Mouse (Mus musculus): ENCODE measurements around the gene Neurl1a.

The Neurl1a gene

DNA sequence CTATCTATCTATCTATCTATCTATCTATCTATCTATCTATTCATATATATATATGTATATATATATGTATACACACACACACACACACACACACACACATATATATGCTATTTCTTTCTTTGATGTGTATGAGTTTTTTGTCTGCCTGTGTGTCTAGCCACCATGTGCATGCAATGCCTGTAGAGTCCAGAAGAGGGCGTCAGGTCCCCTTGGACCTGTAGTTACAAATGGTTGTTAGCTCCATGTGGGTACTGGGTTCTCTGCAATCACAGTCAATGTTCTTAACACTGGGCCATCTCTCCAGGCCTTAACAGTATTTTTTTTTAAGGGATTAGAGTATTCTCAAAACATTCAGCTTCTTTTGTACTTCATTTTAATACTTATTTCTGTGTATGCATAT lies 34.9 kb downstream of the Neurl1a start:
- no peak for DNase-seq

GRCm38 (mm10) chr19:47216766-47217165 lies 38.1 kb downstream of the Neurl1a start:
- no peak for DNase-seq

- peak; percentile 12 for DNase-seq
Observed at GRCm38 (mm10) chr19:47219622-47220021, 41.0 kb downstream of the Neurl1a start.

- DNase-seq: no peak
Observed at GRCm38 (mm10) chr19:47220232-47220631, 41.6 kb downstream of the Neurl1a start.

GRCm38 (mm10) chr19:47221006-47221405 lies 42.4 kb downstream of the Neurl1a start:
- no peak for DNase-seq

DNA sequence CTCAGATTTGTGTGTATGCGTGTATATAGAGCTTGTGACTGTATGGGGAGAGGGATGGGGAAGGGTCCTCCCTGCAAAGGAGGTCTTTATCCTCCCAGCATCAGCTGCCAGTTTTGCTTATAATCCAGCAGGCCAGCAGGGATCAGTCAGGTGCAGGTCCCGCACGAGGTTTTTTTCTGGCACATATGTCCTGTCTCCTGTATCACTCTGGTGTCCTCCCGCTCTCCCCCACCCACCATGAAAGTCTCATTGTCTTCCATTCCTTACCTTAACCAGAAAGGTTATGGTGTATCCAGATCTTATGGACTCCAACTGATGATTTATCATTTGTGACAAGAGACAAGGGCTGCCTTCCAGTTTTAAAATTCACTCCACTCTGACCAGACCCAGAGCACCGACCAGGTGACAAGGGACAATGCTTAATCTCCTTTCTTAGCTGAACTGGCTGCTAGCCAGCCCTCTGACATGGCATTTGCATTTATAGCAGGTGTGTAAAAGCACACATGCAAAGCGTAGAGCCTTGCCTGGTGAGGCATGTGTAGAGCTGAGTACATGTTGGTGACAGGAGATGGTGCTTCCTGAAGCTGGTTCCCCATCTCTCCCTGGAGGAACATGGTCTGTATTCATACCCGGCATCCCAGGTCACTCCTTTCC lies 43.0 kb downstream of the Neurl1a start:
- no peak for DNase-seq

- no peak for DNase-seq
Observed at GRCm38 (mm10) chr19:47222154-47222840, 43.7 kb downstream of the Neurl1a start.

GRCm38 (mm10) chr19:47222841-47223557 lies 44.4 kb downstream of the Neurl1a start:
- peak; percentile 12 for DNase-seq

GRCm38 (mm10) chr19:47224743-47225142 lies 46.1 kb downstream of the Neurl1a start:
- DNase-seq: peak; percentile 62

GRCm38 (mm10) chr19:47225791-47226190 lies 47.2 kb downstream of the Neurl1a start:
- DNase-seq: no peak

GRCm38 (mm10) chr19:47228725-47229252 lies 50.2 kb downstream of the Neurl1a start:
- peak; percentile 67 for DNase-seq

- DNase-seq: no peak
Observed at GRCm38 (mm10) chr19:47229461-47229860, 50.8 kb downstream of the Neurl1a start.

DNA sequence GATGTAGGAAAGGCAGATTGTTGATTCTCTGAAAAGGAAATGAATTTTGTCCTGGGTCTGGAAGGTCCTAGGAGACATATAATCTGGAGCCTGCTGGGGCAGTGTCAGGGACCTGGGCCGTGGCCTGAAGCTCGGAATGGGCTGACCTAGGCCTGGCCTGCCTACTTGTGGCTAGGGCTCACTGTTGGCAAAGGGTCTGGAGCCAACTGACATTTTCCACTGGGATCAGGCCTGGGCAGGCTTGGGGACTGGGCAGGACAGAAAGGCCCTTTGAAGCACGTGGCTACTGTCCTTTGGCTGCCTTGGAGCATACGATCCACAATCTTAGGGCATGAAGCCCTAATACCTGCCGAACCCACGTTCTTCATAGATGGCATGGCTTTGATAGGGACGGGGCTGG lies 51.5 kb downstream of the Neurl1a start:
- no peak for DNase-seq

- DNase-seq: no peak
Observed at GRCm38 (mm10) chr19:47230682-47231081, 52.1 kb downstream of the Neurl1a start.

- no peak for DNase-seq
Observed at GRCm38 (mm10) chr19:47231389-47231788, 52.8 kb downstream of the Neurl1a start.

DNA sequence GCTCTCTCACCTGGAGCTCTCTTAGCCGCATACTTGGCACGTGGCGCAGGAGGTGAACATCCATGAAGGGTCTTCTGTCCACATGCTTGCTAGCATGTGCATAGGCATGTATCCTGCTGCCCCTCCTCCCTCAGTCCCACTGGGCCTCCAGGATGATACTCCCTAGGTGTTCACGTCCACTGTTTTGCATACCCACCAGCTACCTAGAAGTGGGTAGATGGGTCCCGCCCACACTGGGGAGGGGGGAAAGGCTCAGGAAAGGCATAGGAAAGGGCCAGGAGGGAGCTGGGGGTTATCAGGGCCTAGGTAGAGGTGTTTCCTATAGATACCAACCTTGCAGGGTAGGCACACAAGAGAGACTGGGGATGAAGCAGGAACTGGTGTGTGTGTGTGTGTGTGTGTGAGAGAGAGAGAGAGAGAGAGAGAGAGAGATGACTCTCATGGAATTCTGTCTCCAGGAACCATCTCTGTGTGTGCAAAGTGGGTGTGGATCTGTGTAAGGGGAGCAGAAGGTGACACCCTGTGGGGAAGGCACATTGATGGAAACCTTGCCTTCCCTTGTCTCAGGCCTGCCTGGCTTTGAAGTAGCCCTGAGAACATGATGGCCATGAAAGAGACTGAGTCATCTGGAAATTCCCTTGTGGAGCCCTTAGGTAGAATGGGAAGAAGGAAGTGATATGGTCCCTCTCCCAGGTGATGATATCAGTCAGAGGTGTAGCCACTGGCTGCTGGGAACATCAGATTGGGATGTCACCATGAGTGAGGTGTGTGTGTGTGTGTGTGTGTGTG lies 53.7 kb downstream of the Neurl1a start:
- DNase-seq: no peak

GRCm38 (mm10) chr19:47233087-47233486 lies 54.5 kb downstream of the Neurl1a start:
- no peak for DNase-seq

GRCm38 (mm10) chr19:47240076-47240475 lies 61.5 kb downstream of the Neurl1a start:
- DNase-seq: no peak

DNA sequence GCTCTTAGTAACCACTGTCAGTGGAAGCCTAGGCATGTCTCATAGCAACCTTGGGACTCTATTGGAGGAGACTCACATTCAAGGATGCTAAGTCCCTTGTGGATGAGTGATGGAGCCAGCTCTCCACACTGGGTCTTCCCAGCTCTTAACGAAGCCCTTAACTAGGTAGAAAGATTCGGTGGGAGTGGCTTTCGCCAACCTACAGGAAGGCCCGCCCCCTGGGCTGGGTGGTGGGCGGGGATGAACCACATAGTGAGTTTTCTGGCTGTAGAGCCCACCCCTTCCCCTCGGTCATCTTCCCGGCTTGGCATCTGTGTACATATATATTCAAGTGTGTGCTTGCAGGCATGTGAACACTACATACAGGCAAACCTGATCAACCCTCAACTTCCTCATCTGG lies 62.3 kb downstream of the Neurl1a start:
- no peak for DNase-seq

DNA sequence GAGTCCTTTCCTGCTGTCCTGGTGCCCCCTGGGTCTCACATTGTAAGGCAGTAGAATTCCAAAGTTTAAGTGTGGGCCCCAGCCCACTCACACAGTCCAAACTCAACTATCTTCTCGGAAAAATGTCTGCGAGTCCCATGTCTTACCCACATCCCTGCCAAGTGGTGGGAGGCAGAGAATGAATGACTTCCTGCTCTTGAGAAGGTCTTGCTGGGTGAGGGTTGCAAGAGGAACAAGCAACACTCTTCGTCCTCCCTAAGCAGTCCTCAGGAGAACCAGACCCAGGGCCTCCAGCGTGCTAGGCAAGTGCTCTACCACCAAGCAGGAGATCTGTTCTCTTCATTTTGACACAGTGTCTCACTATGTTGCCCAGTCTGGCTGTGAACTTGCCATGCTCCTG lies 63.6 kb downstream of the Neurl1a start:
- DNase-seq: no peak

DNA sequence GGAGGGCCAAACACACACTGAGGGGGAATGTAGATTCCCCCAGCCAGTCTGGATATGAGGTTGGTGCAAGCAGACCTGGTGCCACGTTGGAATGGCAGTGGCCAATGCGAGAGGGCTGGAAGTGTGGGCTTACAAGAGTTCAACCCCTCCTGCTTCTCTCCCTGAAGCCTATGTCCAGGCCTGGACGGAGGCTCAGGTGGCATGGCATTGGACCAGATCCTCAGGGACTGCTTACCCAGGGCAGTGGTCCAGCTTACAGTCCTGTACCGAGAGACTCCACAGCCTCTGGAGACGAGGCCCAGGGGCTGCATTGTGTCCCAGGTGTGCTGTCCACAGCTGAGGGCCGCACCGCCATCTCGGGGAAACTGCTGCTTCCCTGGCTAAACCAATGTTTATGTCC lies 66.9 kb downstream of the Neurl1a start:
- no peak for DNase-seq

DNA sequence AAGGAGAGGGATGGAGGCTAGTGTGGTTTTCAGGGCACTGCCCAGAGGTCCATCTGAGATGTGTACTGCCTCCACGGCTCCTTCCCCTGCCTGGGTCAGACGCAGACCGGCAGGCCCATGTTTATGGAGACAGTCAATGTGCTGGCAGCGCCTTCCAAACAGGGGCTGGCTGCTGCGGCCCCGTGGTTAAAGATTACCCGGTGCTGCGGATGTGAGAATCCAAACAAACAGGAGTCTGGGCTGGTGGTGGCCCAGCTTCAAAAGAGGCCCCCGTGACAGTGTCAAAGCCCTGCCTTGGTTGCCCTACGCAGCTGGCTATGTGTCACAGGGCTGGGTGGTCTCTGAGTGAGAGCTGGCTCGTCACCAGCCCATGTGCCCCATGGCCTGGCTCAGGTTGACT lies 69.2 kb downstream of the Neurl1a start:
- DNase-seq: peak; percentile 75

- no peak for DNase-seq
Observed at GRCm38 (mm10) chr19:47248296-47248695, 69.7 kb downstream of the Neurl1a start.

Measured in lung, postnatal 36 days (tissue).